Mouse (Mus musculus): ENCODE measurements around the gene Shc2. TPM values are rescaled to one million over a fixed set of nuclear protein-coding genes. Genes with fewer than 3 reads are reported as not detected.
A peak's percentile ranks its signal among the peaks of the same experiment; 100 is the strongest.

Gene Shc2
- polyA plus RNA-seq, 1 experiment from 2014 or later: 8.4 TPM

GRCm38 (mm10) chr10:79670071-79670888 lies 32.6 kb upstream of the Shc2 start:
- H3K4me2 ChIP-seq (ENCODE audit: low read length): peak overlapping the region; percentile 82
- H3K27me3 ChIP-seq (replicated peaks; ENCODE audit: control insufficient read depth, insufficient read depth, low read length): no peaks in the 10 kb centered on the region
- WGBS: 31% methylated on average over 15 of the region's 15 CpGs
- peak overlapping the region; percentile 90; the same call in 1 of the 2 replicates for H3K27ac ChIP-seq (ENCODE audit: low read depth)
- H3K9me3 ChIP-seq (ENCODE audit: control insufficient read depth, low read length): no peaks in the 10 kb centered on the region
- H3K4me1 ChIP-seq (replicated peaks; ENCODE audit: control insufficient read depth, insufficient read depth, low read length): peaks cover 11% of the 10 kb centered on the region
- H3K36me3 ChIP-seq (ENCODE audit: control insufficient read depth, insufficient read depth, low read length): peaks cover 5% of the 10 kb centered on the region
- ATAC-seq (replicated peaks; ENCODE audit: low FRiP score, low TSS enrichment, low read depth) (peak; percentile 25), DNase-seq (ENCODE audit: low spot score) (no peak)
- peak overlapping the region; percentile 77 for H3K4me3 ChIP-seq (ENCODE audit: low read depth, low read length)
- peak overlapping the region; percentile 78 for H3K9ac ChIP-seq (ENCODE audit: low read length)

GRCm38 (mm10) chr10:79669576-79670057 lies 31.9 kb upstream of the Shc2 start:
- under 1% methylated on average over 47 of the region's 47 CpGs for WGBS
- H3K4me1 ChIP-seq (replicated peaks; ENCODE audit: control insufficient read depth, insufficient read depth, low read length): peaks cover 11% of the 10 kb centered on the region
- H3K9me3 ChIP-seq (ENCODE audit: control insufficient read depth, low read length): no peaks in the 10 kb centered on the region
- peak overlapping the region; percentile 90 for H3K27ac ChIP-seq (ENCODE audit: low read depth)
- peak overlapping the region; percentile 82 for H3K4me2 ChIP-seq (ENCODE audit: low read length)
- H3K4me3 ChIP-seq (ENCODE audit: low read depth, low read length): peak overlapping the region; percentile 77
- no peak for DNase-seq (ENCODE audit: low spot score)
- peak; percentile 54 for ATAC-seq (replicated peaks; ENCODE audit: low FRiP score, low TSS enrichment, low read depth)
- peak overlapping the region; percentile 78 for H3K9ac ChIP-seq (ENCODE audit: low read length)
- no peaks in the 10 kb centered on the region for H3K27me3 ChIP-seq (replicated peaks; ENCODE audit: control insufficient read depth, insufficient read depth, low read length)
- peaks cover 5% of the 10 kb centered on the region for H3K36me3 ChIP-seq (ENCODE audit: control insufficient read depth, insufficient read depth, low read length)

- peak; percentile 99 for DNase-seq (ENCODE audit: low spot score)
- H3K9ac ChIP-seq (ENCODE audit: low read length): peak within 1 kb of the TSS; percentile 78
- WGBS: under 1% methylated on average over 45 of the region's 45 CpGs
- peak within 1 kb of the TSS; percentile 82 for H3K4me2 ChIP-seq (ENCODE audit: low read length)
- H3K4me1 ChIP-seq (replicated peaks; ENCODE audit: control insufficient read depth, insufficient read depth, low read length): peaks cover 11% of the 10 kb centered on the region
- H3K4me3 ChIP-seq (ENCODE audit: low read depth, low read length): peak within 1 kb of the TSS; percentile 77
- peaks cover 5% of the 10 kb centered on the region for H3K36me3 ChIP-seq (ENCODE audit: control insufficient read depth, insufficient read depth, low read length)
- no peaks in the 10 kb centered on the region for H3K27me3 ChIP-seq (replicated peaks; ENCODE audit: control insufficient read depth, insufficient read depth, low read length)
- peak within 1 kb of the TSS; percentile 90 for H3K27ac ChIP-seq (ENCODE audit: low read depth)
- peak; percentile 67 for ATAC-seq (replicated peaks; ENCODE audit: low FRiP score, low TSS enrichment, low read depth)
- H3K9me3 ChIP-seq (ENCODE audit: control insufficient read depth, low read length): no peaks in the 10 kb centered on the region
Measured at GRCm38 (mm10) chr10:79668771-79669575, 31.3 kb upstream of the Shc2 start, which contains the start of gene Tpgs1. Tpgs1 (plus strand) TSS chr10:79669369.

GRCm38 (mm10) chr10:79668076-79668475 lies 30.4 kb upstream of the Shc2 start:
- H3K4me3 ChIP-seq (ENCODE audit: low read depth, low read length): no peak overlapping the region
- no peak for ATAC-seq (replicated peaks; ENCODE audit: low FRiP score, low TSS enrichment, low read depth)
- no peak for DNase-seq (ENCODE audit: low spot score)
- no peaks in the 10 kb centered on the region for H3K9me3 ChIP-seq (ENCODE audit: control insufficient read depth, low read length)
- H3K36me3 ChIP-seq (ENCODE audit: control insufficient read depth, insufficient read depth, low read length): peaks cover 3% of the 10 kb centered on the region; the same call in 1 of the 2 replicates
- no peaks in the 10 kb centered on the region for H3K27me3 ChIP-seq (replicated peaks; ENCODE audit: control insufficient read depth, insufficient read depth, low read length)
- H3K4me1 ChIP-seq (replicated peaks; ENCODE audit: control insufficient read depth, insufficient read depth, low read length): peaks cover 11% of the 10 kb centered on the region
- no peak overlapping the region for H3K9ac ChIP-seq (ENCODE audit: low read length)
- no peak overlapping the region for H3K27ac ChIP-seq (ENCODE audit: low read depth)
- no peak overlapping the region for H3K4me2 ChIP-seq (ENCODE audit: low read length)
- 81% methylated on average over 5 of the region's 5 CpGs for WGBS

- 64% methylated on average over 9 of the region's 9 CpGs for WGBS
- Histone ChIP-seq H3K9ac (ENCODE audit: low read length) (no peak overlapping the region), H3K27ac (ENCODE audit: low read depth) (no peak overlapping the region), H3K4me2 (ENCODE audit: low read length) (no peak overlapping the region), H3K36me3 (ENCODE audit: control insufficient read depth, insufficient read depth, low read length) (no peaks in the 10 kb centered on the region), H3K4me1 (replicated peaks; ENCODE audit: control insufficient read depth, insufficient read depth, low read length) (peaks cover 8% of the 10 kb centered on the region), H3K9me3 (ENCODE audit: control insufficient read depth, low read length) (no peaks in the 10 kb centered on the region), H3K27me3 (replicated peaks; ENCODE audit: control insufficient read depth, insufficient read depth, low read length) (no peaks in the 10 kb centered on the region), H3K4me3 (ENCODE audit: low read depth, low read length) (no peak overlapping the region)
- no peak for ATAC-seq (replicated peaks; ENCODE audit: low FRiP score, low TSS enrichment, low read depth)
- no peak for DNase-seq (ENCODE audit: low spot score)
Measured at GRCm38 (mm10) chr10:79666493-79666892, 28.8 kb upstream of the Shc2 start.

- Histone ChIP-seq H3K4me1 (replicated peaks; ENCODE audit: control insufficient read depth, insufficient read depth, low read length) (no peaks in the 10 kb centered on the region), H3K9me3 (ENCODE audit: control insufficient read depth, low read length) (no peaks in the 10 kb centered on the region), H3K4me3 (ENCODE audit: low read depth, low read length) (no peak overlapping the region), H3K4me2 (ENCODE audit: low read length) (no peak overlapping the region), H3K27ac (ENCODE audit: low read depth) (no peak overlapping the region), H3K27me3 (replicated peaks; ENCODE audit: control insufficient read depth, insufficient read depth, low read length) (no peaks in the 10 kb centered on the region), H3K9ac (ENCODE audit: low read length) (no peak overlapping the region), H3K36me3 (ENCODE audit: control insufficient read depth, insufficient read depth, low read length) (no peaks in the 10 kb centered on the region)
- 84% methylated on average over 8 of the region's 8 CpGs for WGBS
- DNase-seq (ENCODE audit: low spot score) (no peak), ATAC-seq (replicated peaks; ENCODE audit: low FRiP score, low TSS enrichment, low read depth) (no peak)
Measured at GRCm38 (mm10) chr10:79665051-79665450, 27.3 kb upstream of the Shc2 start.

- H3K9me3 ChIP-seq (ENCODE audit: control insufficient read depth, low read length): no peaks in the 10 kb centered on the region
- H3K27ac ChIP-seq (ENCODE audit: low read depth): no peak within 1 kb of the TSS
- H3K4me2 ChIP-seq (ENCODE audit: low read length): no peak within 1 kb of the TSS
- H3K4me1 ChIP-seq (replicated peaks; ENCODE audit: control insufficient read depth, insufficient read depth, low read length): no peaks in the 10 kb centered on the region
- H3K27me3 ChIP-seq (replicated peaks; ENCODE audit: control insufficient read depth, insufficient read depth, low read length): no peaks in the 10 kb centered on the region
- ATAC-seq (replicated peaks; ENCODE audit: low FRiP score, low TSS enrichment, low read depth) (peak; percentile 16; the same call in 1 of the 2 replicates), DNase-seq (ENCODE audit: low spot score) (peak; percentile 91)
- H3K9ac ChIP-seq (ENCODE audit: low read length): no peak within 1 kb of the TSS
- H3K36me3 ChIP-seq (ENCODE audit: control insufficient read depth, insufficient read depth, low read length): no peaks in the 10 kb centered on the region
- WGBS: 14% methylated on average over 13 of the region's 13 CpGs
- H3K4me3 ChIP-seq (ENCODE audit: low read depth, low read length): no peak within 1 kb of the TSS
Measured at GRCm38 (mm10) chr10:79664131-79664665, 26.5 kb upstream of the Shc2 start, which contains the start of gene Madcam1. Madcam1 (plus strand) TSS chr10:79664559.

GRCm38 (mm10) chr10:79661861-79662260 lies 24.1 kb upstream of the Shc2 start:
- H3K27ac ChIP-seq (ENCODE audit: low read depth): no peak overlapping the region
- H3K9me3 ChIP-seq (ENCODE audit: control insufficient read depth, low read length): no peaks in the 10 kb centered on the region
- H3K4me1 ChIP-seq (replicated peaks; ENCODE audit: control insufficient read depth, insufficient read depth, low read length): no peaks in the 10 kb centered on the region
- H3K27me3 ChIP-seq (replicated peaks; ENCODE audit: control insufficient read depth, insufficient read depth, low read length): no peaks in the 10 kb centered on the region
- H3K4me2 ChIP-seq (ENCODE audit: low read length): no peak overlapping the region
- no peak overlapping the region for H3K9ac ChIP-seq (ENCODE audit: low read length)
- H3K36me3 ChIP-seq (ENCODE audit: control insufficient read depth, insufficient read depth, low read length): no peaks in the 10 kb centered on the region
- no peak overlapping the region for H3K4me3 ChIP-seq (ENCODE audit: low read depth, low read length)
- 51% methylated on average over 3 of the region's 3 CpGs for WGBS
- no peak for ATAC-seq (replicated peaks; ENCODE audit: low FRiP score, low TSS enrichment, low read depth)
- DNase-seq (ENCODE audit: low spot score): no peak
